Mouse (Mus musculus): ENCODE measurements around the gene Cd9.

The Cd9 gene

GRCm38 (mm10) chr6:125494092-125494871 is at the start of gene Cd9:
TSS of gene Cd9 (minus strand) at chr6:125494791.
- peak; percentile 62 for DNase-seq (ENCODE audit: low spot score)

GRCm38 (mm10) chr6:125541296-125541695 is 46.7 kb upstream of the Cd9 start:
- no peak for DNase-seq (ENCODE audit: low spot score)

- no peak for DNase-seq (ENCODE audit: low spot score)
Observed at GRCm38 (mm10) chr6:125540826-125541225, 46.2 kb upstream of the Cd9 start.

- no peak for DNase-seq (ENCODE audit: low spot score)
Observed at GRCm38 (mm10) chr6:125540199-125540598, 45.6 kb upstream of the Cd9 start.

DNA sequence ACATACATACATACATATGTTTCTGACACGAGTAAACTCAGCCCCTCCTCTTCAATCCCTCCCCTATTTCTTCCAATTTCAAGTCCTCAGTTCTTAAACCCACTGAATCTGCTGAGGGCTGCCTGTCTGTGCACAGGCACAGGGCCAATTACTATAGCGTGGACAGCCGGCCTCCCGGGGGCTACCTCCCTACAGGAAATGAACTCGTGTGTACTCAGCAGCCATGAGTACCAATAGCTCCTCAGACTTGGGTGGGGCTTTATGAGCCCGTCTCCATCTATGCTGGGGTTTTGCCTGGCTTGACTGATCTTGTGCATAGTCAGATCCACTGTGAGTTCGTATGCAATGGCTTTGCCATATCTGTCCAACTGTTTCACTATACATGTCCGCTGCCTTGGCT is 44.8 kb upstream of the Cd9 start:
- DNase-seq (ENCODE audit: low spot score) = no peak

DNA sequence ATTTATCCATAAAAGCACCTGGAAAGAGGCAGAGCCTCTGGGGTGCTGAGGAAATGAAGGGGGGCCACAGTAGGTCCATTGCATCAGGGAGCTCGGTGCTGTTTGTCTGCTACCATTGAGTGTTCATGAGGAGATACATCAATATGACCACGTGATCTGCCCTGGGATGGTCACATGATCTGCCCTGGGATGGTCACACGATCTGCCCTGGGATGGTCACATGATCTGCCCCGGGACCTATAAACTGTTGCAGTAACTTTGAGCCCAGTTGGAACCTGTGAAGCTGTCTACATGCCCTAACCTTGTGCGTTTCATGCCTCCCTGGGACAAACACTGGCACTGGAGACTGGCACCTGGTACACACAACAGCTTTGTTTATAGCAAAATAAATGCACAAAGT is 43.9 kb upstream of the Cd9 start:
- DNase-seq (ENCODE audit: low spot score) = no peak

- DNase-seq (ENCODE audit: low spot score) = no peak
Observed at GRCm38 (mm10) chr6:125534990-125535389, 40.4 kb upstream of the Cd9 start.

DNA sequence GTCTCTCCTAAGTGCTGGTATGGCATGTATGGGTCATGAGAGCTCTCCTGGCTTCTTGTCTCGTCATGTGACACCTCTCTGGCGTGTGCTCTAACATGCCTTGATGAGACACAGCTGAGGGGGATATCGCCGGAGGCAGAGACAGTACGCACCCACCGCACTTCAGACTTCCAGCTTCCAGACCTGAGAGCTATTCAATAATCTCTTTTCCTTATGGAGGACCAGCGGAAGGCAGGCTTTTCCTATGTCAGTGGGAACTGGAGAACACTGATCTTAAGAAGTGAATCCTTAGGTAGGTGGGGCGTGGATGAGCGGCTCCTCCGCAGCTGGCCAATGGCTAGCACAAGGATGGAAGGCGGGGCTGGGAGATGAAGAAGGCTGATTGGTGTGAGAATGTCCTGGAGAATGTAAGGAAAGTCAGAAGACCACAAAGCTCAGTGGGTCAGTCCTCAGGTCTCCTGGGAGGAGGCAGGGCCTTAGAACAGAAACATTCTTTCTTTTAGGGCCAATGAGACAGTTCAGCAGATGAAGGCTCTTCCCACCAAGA is 38.6 kb upstream of the Cd9 start:
- no peak for DNase-seq (ENCODE audit: low spot score)

DNA sequence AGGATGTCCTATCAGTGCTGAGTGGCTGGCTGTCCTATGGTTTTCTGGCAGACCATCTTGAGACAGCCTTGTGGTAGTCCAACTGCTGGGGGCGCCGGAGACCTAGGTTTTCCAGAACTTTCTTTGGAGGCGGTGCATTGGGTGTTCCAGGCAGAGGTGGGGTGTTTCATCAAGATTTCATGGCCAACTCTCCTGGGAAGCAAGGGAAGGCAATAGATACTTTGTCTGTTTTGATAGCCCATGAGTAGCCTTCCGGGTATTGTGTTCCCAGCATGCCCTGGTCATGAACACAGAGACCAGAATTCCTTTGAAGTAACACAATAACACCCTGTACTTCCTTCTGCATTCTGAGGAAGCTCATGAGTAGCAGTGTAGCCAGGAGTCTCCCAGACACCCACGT is 34.9 kb upstream of the Cd9 start:
- DNase-seq (ENCODE audit: low spot score) = no peak

GRCm38 (mm10) chr6:125528614-125529200 is 34.1 kb upstream of the Cd9 start:
- no peak for DNase-seq (ENCODE audit: low spot score)

DNA sequence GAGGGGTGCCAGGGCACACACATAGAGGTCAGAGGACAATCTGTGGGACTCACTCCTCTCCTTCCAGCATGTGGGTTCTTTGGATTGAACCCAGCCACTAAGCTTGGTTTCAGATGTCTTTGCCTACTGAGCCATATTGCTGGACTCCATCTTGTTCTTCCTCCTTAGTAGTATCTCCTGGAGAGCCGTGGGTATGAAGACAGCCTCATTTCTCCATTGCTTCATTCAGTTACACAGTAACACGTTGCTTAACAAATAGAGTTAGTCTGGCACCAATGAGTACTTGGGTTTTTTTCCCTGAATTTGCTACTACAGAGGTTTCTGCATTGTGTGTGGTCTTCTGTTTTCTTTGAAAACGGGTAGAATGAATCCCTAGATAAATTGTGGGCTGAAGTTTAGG is 31.5 kb upstream of the Cd9 start:
- DNase-seq (ENCODE audit: low spot score) = no peak

DNA sequence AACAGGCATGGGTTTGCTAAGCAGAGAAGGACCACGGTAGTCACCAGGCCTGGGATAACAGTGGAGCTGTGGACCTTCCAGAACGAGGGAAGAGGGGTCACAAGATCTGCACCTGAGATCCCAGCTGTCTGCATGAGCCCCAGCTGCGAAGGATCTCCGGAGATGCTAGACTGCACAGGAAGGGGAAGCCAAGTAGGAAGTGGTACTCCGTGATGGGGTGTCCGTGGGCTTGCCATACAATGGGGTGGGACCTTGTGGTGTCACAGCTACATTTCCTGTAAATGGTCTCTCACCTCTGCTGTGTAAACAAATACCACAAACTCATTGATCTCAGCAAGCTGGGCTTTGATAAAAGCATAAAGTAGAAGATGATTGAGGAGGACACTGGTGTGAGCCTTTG is 29.4 kb upstream of the Cd9 start:
- no peak for DNase-seq (ENCODE audit: low spot score)

DNA sequence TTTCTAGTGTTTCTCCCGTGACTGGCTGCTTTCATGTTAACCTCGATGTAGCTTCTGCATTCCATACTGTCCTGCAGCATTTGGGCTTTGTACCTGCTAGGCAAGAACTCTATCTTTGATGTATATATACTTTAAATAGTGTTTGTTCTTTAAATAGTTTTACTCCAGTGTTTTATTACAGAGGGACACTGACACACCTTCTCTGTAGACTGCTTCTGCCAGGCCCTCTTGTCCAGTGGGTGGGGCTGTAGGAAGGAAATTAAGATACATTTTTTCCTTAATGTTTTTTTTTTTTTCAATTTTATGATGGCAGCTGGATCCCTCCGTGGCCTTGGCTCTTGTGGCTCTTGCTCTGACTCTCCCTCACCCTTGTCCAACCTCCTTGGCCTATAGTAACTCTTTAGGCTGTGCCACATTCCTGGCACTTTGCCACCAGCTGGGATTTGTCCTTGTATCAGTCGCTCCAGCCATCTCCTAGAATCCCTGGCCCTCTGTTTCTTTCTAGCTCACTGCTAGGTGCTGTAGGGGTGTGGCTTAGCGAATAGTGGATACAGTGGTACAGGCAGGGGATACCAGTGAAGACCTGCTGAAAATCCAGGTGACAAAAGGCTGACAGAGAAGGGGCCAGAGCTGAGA is 27.1 kb upstream of the Cd9 start:
- DNase-seq (ENCODE audit: low spot score) = no peak

- DNase-seq (ENCODE audit: low spot score) = no peak
Observed at GRCm38 (mm10) chr6:125515503-125516315, 21.1 kb upstream of the Cd9 start.

- no peak for DNase-seq (ENCODE audit: low spot score)
Observed at GRCm38 (mm10) chr6:125512950-125513596, 18.5 kb upstream of the Cd9 start.

DNA sequence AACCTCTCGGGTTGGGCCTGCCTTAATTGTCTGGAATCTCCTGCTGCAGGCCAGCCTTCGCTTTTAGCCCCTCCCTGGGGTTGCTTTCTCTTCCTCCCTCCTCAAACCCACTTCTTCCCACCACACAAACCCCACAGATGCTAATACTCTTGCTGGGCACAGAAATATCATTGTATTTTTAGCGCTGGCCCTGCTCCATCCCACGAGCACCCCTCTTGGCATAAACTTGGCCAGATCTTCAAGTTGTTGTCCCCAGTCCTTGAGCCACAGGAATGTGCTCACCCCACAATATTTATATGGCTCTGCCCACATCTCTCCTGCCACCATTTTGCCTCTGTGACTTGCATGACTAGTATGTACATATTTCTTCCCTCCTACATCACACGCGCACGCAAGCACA is 16.6 kb upstream of the Cd9 start:
- no peak for DNase-seq (ENCODE audit: low spot score)

- no peak for DNase-seq (ENCODE audit: low spot score)
Observed at GRCm38 (mm10) chr6:125510645-125511044, 16.1 kb upstream of the Cd9 start.

DNA sequence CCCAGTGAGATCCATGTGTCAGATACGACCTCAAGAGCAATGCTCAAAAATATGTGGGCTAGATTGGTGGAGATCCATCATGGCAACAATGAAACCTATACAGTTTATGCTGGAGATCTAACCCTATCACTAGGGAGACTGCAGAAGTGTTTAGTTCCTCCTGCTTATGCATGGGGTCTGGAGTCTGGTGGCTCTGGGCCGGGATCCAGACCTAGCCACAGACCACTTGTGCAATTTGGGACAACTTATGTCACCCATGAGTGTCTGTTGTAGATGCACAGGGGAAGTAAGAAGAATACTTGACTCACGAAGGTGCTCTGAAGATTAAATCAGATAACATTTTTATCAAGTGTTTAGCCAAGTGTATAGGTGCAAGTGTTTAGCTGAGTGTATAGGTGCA is 15.2 kb upstream of the Cd9 start:
- DNase-seq (ENCODE audit: low spot score) = no peak

- no peak for DNase-seq (ENCODE audit: low spot score)
Observed at GRCm38 (mm10) chr6:125506427-125506826, 11.8 kb upstream of the Cd9 start.

GRCm38 (mm10) chr6:125504622-125505355 is 10.2 kb upstream of the Cd9 start:
- no peak for DNase-seq (ENCODE audit: low spot score)

DNA sequence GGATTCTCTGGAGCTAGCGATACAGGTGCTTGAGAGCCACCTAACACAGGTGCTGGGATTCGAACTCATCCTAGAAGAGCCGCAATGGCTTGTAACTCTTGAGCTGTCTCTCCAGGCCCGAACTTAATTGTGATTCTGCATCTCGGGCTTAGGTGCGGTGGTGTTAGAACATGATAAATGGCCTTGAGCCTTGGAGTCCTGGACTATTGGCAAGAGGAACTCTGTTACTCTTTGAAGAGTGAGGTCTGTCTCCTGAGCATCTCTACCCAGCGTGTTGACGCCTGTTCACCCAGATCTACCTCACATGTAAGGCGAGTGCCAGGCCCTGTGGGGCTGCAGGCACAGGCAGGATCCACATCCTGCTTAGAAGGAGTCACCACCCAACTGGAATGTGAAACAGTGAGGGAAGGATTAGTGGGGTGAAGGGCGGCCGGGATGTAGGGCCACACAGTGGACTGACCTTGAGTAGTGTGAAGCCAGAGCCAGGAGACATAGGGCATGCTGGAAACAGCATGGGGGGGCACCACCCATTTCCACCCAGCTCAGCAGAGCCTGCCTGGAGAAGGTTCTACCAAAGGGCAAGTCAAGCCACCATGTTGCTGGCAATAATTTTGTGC is 8.7 kb upstream of the Cd9 start:
- DNase-seq (ENCODE audit: low spot score) = no peak

All from urinary bladder, postnatal 10 days (tissue).